Mouse (Mus musculus) limb, embryonic 13.5 days (tissue): ENCODE results near the gene Zfp69. TPM values are rescaled to one million over a fixed set of nuclear protein-coding genes. Genes with fewer than 3 reads are reported as not detected.

ENCODE experiments used
- ATAC-seq: fragments of 200-750 bp; cut with Nextera tagmentation; 2 replicates; pipeline ENCODE4 v1.8.0; 2017; ENCODE audit warnings: low read depth, moderate number of reproducible peaks, moderate TSS enrichment; ENCODE audit not compliant: low FRiP score
- H3K27ac ChIP-seq: fragments of 300-500 bp; sonication (generic); 2 replicates; pipeline ENCODE4 v1.5.1; 2015; ENCODE audit warnings: inconsistent platforms, mild to moderate bottlenecking, moderate library complexity
- H3K27me3 ChIP-seq: fragments of 300-500 bp; sonication (generic); 2 replicates; pipeline ENCODE4 v1.6.1; 2015; ENCODE audit warnings: mild to moderate bottlenecking, inconsistent platforms
- H3K36me3 ChIP-seq: fragments of 300-500 bp; sonication (generic); 2 replicates; pipeline ENCODE4 v1.6.1; 2015; ENCODE audit warnings: inconsistent platforms, mild to moderate bottlenecking, moderate library complexity
- H3K4me1 ChIP-seq: fragments of 300-500 bp; sonication (generic); 2 replicates; pipeline ENCODE4 v1.6.1; 2015; ENCODE audit warnings: inconsistent platforms
- H3K4me2 ChIP-seq: fragments of 300-500 bp; sonication (generic); replicated peaks from 2 replicates; pipeline ENCODE4 v1.6.1; 2015; ENCODE audit warnings: inconsistent platforms, mild to moderate bottlenecking, moderate library complexity
- H3K4me3 ChIP-seq: fragments of 300-500 bp; sonication (generic); 2 replicates; pipeline ENCODE4 v1.5.1; 2015; ENCODE audit warnings: moderate library complexity, mild to moderate bottlenecking, inconsistent platforms
- H3K9ac ChIP-seq: fragments of 300-500 bp; sonication (generic); 2 replicates; pipeline ENCODE4 v1.6.1; 2015; ENCODE audit warnings: mild to moderate bottlenecking, inconsistent platforms
- H3K9me3 ChIP-seq: fragments of 300-500 bp; sonication (generic); 2 replicates; pipeline ENCODE4 v1.6.1; 2016; ENCODE audit warnings: inconsistent platforms
- WGBS: fragments of 180-500 bp; shearing (Covaris S2); methylation state at CpG from one replicate; pipeline ENCODE4 v1.1.7; 2015; 5-methylcytosine and 5-hydroxymethylcytosine counted together
- polyA plus RNA-seq: library from polyadenylated mRNA; unstranded; fragments of >200 nt; fragmentation: Nextera tagmentation; extraction: Ambion mirVana; gene quantifications from 2 replicates; pipeline ENCODE4 v1.2.1, GENCODE M21; 2015

Gene Zfp69
- polyA plus RNA-seq, 1 experiment from 2014 or later = 11.5 TPM

- H3K4me1 ChIP-seq = peaks cover 12% of the 10 kb centered on the region; the same call in 1 of the 2 replicates
- no peak for ATAC-seq
- no peaks in the 10 kb centered on the region for H3K9me3 ChIP-seq
- no peak overlapping the region for H3K27ac ChIP-seq
- no peaks in the 10 kb centered on the region for H3K36me3 ChIP-seq
- WGBS = 69% methylated on average over 11 of the region's 11 CpGs
- no peak overlapping the region for H3K4me2 ChIP-seq
- no peak overlapping the region for H3K9ac ChIP-seq
- no peaks in the 10 kb centered on the region for H3K27me3 ChIP-seq
- no peak overlapping the region for H3K4me3 ChIP-seq
These were observed 57.7 kb downstream of the Zfp69 start for GRCm38 (mm10) chr4:120893656-120894401.

DNA sequence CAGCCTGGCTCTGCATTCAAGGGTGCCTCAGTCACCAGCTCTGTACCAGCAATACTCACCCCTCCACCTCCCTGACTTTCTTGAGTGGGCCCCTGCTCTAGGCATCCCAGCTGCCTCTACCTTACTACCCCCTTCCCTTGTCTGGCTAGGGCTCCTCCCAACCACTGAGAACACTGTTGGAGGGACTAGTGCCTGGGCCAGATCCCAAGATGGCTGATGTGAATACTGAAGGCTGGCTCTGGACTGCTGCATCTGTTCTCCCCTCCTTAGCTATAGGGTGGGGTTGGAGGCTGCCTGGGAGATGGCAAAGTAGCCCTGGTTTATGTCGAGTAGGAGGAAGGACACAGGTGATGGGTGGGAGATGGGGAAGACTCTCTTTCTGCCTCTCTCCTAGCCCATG is 59.0 kb downstream of the Zfp69 start:
- H3K27me3 ChIP-seq = no peaks in the 10 kb centered on the region
- H3K4me1 ChIP-seq = peaks cover 12% of the 10 kb centered on the region; the same call in 1 of the 2 replicates
- ATAC-seq = no peak
- 56% methylated on average over 1 of the region's 1 CpGs for WGBS
- no peak overlapping the region for H3K9ac ChIP-seq
- no peaks in the 10 kb centered on the region for H3K36me3 ChIP-seq
- no peak overlapping the region for H3K4me3 ChIP-seq
- no peak overlapping the region for H3K27ac ChIP-seq
- H3K4me2 ChIP-seq = no peak overlapping the region
- no peaks in the 10 kb centered on the region for H3K9me3 ChIP-seq

DNA sequence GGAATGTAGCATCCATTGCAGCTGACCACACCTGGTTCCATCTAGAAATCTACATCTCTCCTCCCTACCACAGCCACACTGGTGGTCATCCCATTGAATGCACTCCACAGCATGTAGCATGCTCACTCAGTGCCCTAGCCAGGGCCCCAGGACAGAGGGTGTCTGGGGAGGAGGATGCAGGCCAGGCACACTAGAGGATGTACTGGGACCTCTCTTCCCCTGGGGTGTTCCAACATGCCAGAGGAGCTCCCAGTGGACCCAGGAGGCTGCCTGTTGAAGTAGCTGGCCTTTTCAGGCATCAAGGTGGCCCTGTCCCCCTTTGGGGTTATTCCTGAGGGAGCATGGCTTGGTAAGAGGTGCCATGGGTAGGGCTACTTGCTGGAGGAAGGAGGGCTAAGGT is 59.5 kb downstream of the Zfp69 start:
- Histone ChIP-seq H3K27ac (no peak overlapping the region), H3K9ac (no peak overlapping the region), H3K4me2 (no peak overlapping the region), H3K4me3 (no peak overlapping the region), H3K4me1 (peaks cover 12% of the 10 kb centered on the region; the same call in 1 of the 2 replicates), H3K36me3 (no peaks in the 10 kb centered on the region), H3K27me3 (no peaks in the 10 kb centered on the region), H3K9me3 (no peaks in the 10 kb centered on the region)
- no peak for ATAC-seq

- no peak overlapping the region for H3K4me3 ChIP-seq
- WGBS = 45% methylated on average over 11 of the region's 11 CpGs
- no peak overlapping the region for H3K9ac ChIP-seq
- no peaks in the 10 kb centered on the region for H3K9me3 ChIP-seq
- ATAC-seq = peak; percentile 67; the same call in 1 of the 2 replicates
- no peaks in the 10 kb centered on the region for H3K27me3 ChIP-seq
- no peaks in the 10 kb centered on the region for H3K36me3 ChIP-seq
- no peak overlapping the region for H3K27ac ChIP-seq
- no peak overlapping the region for H3K4me2 ChIP-seq
- peaks cover 14% of the 10 kb centered on the region for H3K4me1 ChIP-seq
These were observed 60.6 kb downstream of the Zfp69 start for GRCm38 (mm10) chr4:120890754-120891440.

DNA sequence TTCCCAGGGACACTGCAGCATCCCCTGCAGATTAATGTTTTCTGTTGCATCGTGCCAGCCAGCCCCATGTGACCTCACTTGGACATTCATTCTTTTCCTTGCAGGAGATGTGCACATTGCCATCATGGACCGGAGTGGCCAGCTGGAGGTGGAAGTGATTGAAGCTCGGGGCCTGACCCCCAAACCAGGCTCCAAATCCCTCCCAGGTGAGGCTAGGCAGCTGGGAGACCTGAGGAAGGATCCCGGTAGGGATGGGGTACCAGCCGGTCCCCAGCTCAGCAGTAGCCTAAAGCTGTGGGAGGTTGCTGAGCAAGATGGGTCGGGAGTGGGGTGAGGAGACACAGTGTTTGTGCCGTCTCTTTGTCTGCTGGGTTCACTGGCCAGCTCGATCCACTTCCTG is 62.6 kb downstream of the Zfp69 start:
- no peaks in the 10 kb centered on the region for H3K9me3 ChIP-seq
- WGBS = 67% methylated on average over 8 of the region's 8 CpGs
- H3K27me3 ChIP-seq = no peaks in the 10 kb centered on the region
- no peaks in the 10 kb centered on the region for H3K36me3 ChIP-seq
- no peak for ATAC-seq
- peaks cover 19% of the 10 kb centered on the region for H3K4me1 ChIP-seq
- no peak overlapping the region for H3K27ac ChIP-seq
- no peak overlapping the region for H3K4me2 ChIP-seq
- H3K4me3 ChIP-seq = no peak overlapping the region
- H3K9ac ChIP-seq = no peak overlapping the region

- no peak overlapping the region for H3K9ac ChIP-seq
- H3K4me1 ChIP-seq = peaks cover 20% of the 10 kb centered on the region
- no peaks in the 10 kb centered on the region for H3K9me3 ChIP-seq
- no peak for ATAC-seq
- H3K4me2 ChIP-seq = no peak overlapping the region
- H3K27ac ChIP-seq = no peak overlapping the region
- 21% methylated on average over 8 of the region's 8 CpGs for WGBS
- no peaks in the 10 kb centered on the region for H3K36me3 ChIP-seq
- H3K4me3 ChIP-seq = no peak overlapping the region
- H3K27me3 ChIP-seq = no peaks in the 10 kb centered on the region
These were observed 64.0 kb downstream of the Zfp69 start for GRCm38 (mm10) chr4:120887381-120888112.

DNA sequence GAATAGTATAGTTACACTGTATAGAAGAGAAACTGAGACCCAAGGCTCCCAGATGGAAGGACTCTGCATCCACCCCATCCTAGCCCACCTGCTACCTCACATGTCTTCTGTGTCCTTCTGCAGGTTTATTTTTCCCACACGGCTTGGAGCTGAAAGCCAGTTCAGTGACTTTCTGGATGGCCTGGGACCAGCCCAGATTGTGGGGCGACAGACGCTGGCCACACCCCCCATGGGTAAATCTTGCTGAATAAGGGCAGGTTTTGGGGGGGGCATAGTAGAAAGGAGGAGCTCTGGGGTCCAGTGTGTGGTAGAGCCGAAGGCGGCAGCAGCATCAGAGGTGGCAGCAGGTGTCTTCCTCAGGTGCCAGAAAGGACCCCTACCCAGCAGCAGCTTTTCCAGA is 64.7 kb downstream of the Zfp69 start:
- Histone ChIP-seq H3K4me3 (no peak overlapping the region), H3K9ac (no peak overlapping the region), H3K4me2 (no peak overlapping the region), H3K4me1 (peaks cover 26% of the 10 kb centered on the region), H3K27me3 (no peaks in the 10 kb centered on the region), H3K36me3 (no peaks in the 10 kb centered on the region), H3K27ac (no peak overlapping the region), H3K9me3 (no peaks in the 10 kb centered on the region)
- 84% methylated on average over 5 of the region's 5 CpGs for WGBS
- no peak for ATAC-seq

DNA sequence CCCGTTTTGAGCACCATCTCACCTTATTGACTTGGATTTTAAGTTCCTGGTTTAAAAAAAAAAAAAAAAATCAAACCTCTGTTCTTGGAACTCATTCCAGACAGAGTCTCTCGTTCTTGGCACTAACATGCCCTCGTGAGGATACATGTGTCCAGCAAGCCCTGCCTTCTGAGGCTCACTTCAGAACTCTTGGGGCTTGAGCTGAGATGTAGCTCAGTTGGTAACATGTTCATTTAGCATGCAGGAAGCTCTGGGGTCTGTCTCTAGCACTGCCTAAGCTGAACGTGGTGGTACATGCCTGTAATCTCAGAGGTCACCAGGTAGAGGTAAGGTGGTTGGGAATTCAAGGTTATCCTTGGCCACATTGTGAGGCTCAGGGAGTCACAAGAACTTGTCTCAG is 65.4 kb downstream of the Zfp69 start:
- H3K9me3 ChIP-seq = no peaks in the 10 kb centered on the region
- H3K27me3 ChIP-seq = no peaks in the 10 kb centered on the region
- ATAC-seq = no peak
- no peak overlapping the region for H3K4me2 ChIP-seq
- H3K4me3 ChIP-seq = no peak overlapping the region
- no peaks in the 10 kb centered on the region for H3K36me3 ChIP-seq
- H3K4me1 ChIP-seq = peaks cover 24% of the 10 kb centered on the region
- 22% methylated on average over 4 of the region's 4 CpGs for WGBS
- H3K9ac ChIP-seq = no peak overlapping the region
- H3K27ac ChIP-seq = no peak overlapping the region

DNA sequence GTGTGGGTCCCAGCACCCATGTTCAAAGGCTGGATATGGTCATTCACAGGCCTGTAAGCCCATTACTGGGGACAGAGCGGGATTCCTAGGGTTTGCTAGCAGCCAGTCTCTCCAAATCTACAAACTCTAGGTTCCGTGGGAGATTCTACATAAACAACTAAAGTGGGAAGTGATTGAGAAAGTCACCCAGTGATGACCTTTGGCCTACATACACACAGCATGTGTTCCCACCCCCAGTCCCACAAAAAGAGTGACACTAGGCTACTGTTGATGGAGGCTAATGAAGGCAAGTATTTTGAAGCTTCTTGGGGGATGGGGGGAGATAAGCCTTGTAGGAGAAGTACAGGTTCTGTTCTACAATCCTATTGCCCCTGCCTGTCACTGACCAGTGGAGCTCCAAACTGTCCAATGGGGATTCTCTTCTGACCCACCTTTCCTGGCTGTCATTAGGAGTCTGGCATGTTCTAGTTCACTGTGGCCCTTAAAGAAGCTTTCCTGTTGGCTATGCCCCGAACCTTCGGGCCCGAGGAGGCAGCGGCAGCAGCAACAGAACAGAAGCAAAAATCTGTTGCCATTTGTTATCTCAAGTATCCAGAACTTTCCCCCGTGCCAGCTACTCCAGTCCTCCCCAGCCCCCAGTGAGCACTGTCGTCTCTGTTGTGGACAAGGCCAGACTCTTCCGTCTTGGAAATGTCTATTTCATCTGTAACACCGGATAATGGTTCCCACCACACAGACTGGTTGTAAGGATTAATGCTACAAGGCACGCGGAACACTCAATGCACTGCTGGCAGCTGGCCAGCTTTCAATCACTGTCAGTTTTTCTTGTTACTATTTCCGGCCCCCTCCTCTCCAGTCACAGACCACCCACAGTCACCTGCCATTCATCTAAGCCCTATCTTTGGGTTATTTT is 66.0 kb downstream of the Zfp69 start:
- H3K4me1 ChIP-seq = peaks cover 17% of the 10 kb centered on the region

DNA sequence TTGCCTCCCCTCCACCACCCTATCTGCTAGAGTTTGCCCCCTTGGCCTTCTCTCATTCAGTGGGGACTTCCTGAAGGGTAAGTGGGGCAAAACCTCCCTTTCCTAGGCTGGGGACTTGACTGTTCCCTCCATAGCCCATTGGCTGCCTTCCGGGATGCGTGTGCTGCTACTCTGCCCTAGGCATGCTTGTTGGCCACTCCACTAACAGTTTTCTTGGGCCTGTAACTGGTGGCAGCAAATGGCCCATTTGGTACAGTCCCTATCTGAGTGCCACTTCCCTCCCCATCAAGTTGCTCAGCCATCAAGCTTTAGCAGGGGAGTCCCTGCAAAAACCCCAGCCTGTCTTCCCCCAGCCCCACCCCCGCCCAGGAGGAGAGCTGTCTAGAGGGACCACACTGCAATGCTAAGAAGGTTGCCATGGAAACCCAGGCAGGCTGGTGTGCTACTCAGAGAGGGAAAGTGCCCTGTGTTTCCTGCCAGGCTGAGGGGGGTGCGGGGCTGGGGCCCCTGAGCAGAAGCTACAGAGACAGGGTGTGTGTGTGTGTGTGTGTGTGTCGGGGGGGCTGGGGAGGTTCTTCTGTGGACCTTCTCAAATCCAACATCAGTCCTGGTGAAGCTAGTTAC is 69.4 kb downstream of the Zfp69 start:
- no peaks in the 10 kb centered on the region for H3K27me3 ChIP-seq
- H3K4me2 ChIP-seq = no peak overlapping the region
- H3K27ac ChIP-seq = no peak overlapping the region
- H3K4me1 ChIP-seq = peaks cover 22% of the 10 kb centered on the region
- no peak for ATAC-seq
- no peak overlapping the region for H3K9ac ChIP-seq
- no peak overlapping the region for H3K4me3 ChIP-seq
- H3K36me3 ChIP-seq = no peaks in the 10 kb centered on the region
- H3K9me3 ChIP-seq = no peaks in the 10 kb centered on the region
- WGBS = 40% methylated on average over 5 of the region's 5 CpGs

More for the DNA sequence above, 66.0 kb downstream of the Zfp69 start:
- H3K4me3 ChIP-seq = no peak overlapping the region
- H3K27ac ChIP-seq = no peak overlapping the region
- no peak overlapping the region for H3K4me2 ChIP-seq
- no peaks in the 10 kb centered on the region for H3K36me3 ChIP-seq
- H3K9ac ChIP-seq = no peak overlapping the region
- H3K27me3 ChIP-seq = no peaks in the 10 kb centered on the region
- 42% methylated on average over 13 of the region's 13 CpGs for WGBS
- no peak for ATAC-seq
- no peaks in the 10 kb centered on the region for H3K9me3 ChIP-seq

DNA sequence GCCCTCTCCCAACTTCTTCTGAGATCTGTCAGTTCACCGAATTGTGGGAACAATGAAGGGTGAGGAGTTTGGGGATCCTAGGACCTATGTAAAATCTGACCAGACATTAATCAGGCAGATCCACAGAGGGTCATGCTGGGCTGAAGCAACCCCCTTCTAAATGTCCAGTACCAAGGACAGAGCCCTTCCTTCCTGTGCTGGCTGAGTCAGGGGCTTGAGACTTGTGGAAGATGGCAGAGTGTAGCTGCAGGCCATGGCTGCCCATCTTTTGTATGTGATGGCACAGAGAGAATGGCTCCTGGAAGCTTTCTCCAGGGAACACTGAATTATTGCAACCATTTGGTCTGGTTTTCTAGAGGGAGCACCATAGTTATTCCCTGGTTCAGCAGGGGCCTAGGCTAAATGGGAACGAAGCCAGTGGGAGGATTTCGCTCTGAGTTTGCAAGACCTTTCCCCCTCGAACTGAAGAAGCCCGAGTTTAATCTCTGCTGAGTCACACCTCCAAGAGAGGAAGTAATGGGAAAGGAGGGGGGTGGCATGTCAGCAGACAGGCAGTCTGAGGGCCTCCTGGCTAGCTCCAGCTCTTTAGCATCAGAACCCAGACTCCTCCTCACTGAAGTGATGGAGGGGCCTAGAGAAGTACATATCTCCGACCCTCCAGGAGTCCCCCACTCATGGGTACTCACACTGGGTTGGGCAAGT is 70.6 kb downstream of the Zfp69 start:
- Histone ChIP-seq H3K4me3 (no peak overlapping the region), H3K4me1 (peaks cover 21% of the 10 kb centered on the region), H3K9ac (no peak overlapping the region), H3K4me2 (no peak overlapping the region), H3K27me3 (no peaks in the 10 kb centered on the region), H3K9me3 (no peaks in the 10 kb centered on the region), H3K36me3 (no peaks in the 10 kb centered on the region), H3K27ac (no peak overlapping the region)
- WGBS = 60% methylated on average over 6 of the region's 6 CpGs
- no peak for ATAC-seq
